In genomic region chr17:13746330-13746729, GRCm38 (mm10) we compare ENCODE assay signal across 20 mouse cellular contexts. TPM values are rescaled to one million over a fixed set of nuclear protein-coding genes. Genes with fewer than 3 reads are reported as not detected.
DNase-seq lines count a peak whose midpoint lies in the region; ATAC-seq lines count a peak whose summit lies in the region.
"Had no signal": no experiment of that assay in that cellular context is flagged by ENCODE, and none has a peak within 500 bp of the region (broad histone marks: within the 10 kb centered on the region; RNA-seq: fewer than 3 reads in every experiment).

No protein-coding gene starts in this region.

- H3K27me3 ChIP-seq in heart, embryonic 16.5 days (ENCODE audit: control insufficient read depth, insufficient read depth, low read length) = no peaks in the 10 kb centered on the region
- H3K27me3 ChIP-seq: forebrain, embryonic 13.5 days; hindbrain, embryonic 15.5 days; stomach, embryonic 15.5 days had no signal

- WGBS in heart, embryonic 16.5 days = 66% methylated on average over 6 of the region's 6 CpGs

- ATAC-seq in heart, embryonic 16.5 days (replicated peaks; ENCODE audit: extremely low read depth, insufficient read depth, low FRiP score) = no peak
- peak; percentile 90 for ATAC-seq in common myeloid progenitor, adult 5-6 weeks (replicated peaks; ENCODE audit: low read depth, poor library complexity, severe bottlenecking)
- ATAC-seq in megakaryocyte progenitor cell, adult 5-6 weeks (replicated peaks; ENCODE audit: poor library complexity) = peak; percentile 81
- ATAC-seq: forebrain, embryonic 13.5 days had no signal

- intact Hi-C loops in heart, postnatal 36 days (cut with DNase I) = no loop called here

- peaks cover 40% of the 10 kb centered on the region for H3K4me1 ChIP-seq in heart, embryonic 16.5 days (ENCODE audit: control insufficient read depth, insufficient read depth, low read length)

- 0 out of 2 replicates have a peak overlapping the region, but pooled peaks have one; percentile 14 for H3K27ac ChIP-seq in heart, embryonic 16.5 days (ENCODE audit: low read length)
- H3K27ac ChIP-seq: forebrain, embryonic 13.5 days; hindbrain, embryonic 15.5 days; layer of hippocampus, adult 2 months; midbrain, embryonic 10.5 days had no signal

- H3K9ac ChIP-seq in heart, embryonic 16.5 days (ENCODE audit: low read length) = no peak overlapping the region
- H3K9ac ChIP-seq: forebrain, embryonic 13.5 days; hindbrain, embryonic 15.5 days; stomach, embryonic 15.5 days had no signal

- H3K4me3 ChIP-seq in heart, embryonic 16.5 days (ENCODE audit: low read length) = no peak overlapping the region
- H3K4me3 ChIP-seq: forebrain, embryonic 13.5 days; hindbrain, embryonic 15.5 days; layer of hippocampus, adult 2 months; midbrain, embryonic 10.5 days; stomach, embryonic 15.5 days had no signal

- no peaks in the 10 kb centered on the region for H3K36me3 ChIP-seq in heart, embryonic 16.5 days (ENCODE audit: control insufficient read depth, insufficient read depth)
- H3K36me3 ChIP-seq: hindbrain, embryonic 15.5 days; midbrain, embryonic 10.5 days; stomach, embryonic 15.5 days had no signal

- no peak overlapping the region for H3K4me2 ChIP-seq in heart, embryonic 16.5 days (ENCODE audit: low read depth, low read length)
- H3K4me2 ChIP-seq: forebrain, embryonic 13.5 days; hindbrain, embryonic 15.5 days; stomach, embryonic 15.5 days had no signal

- no peak for DNase-seq in heart, postnatal 36 days
- peak; percentile 58 for DNase-seq in lung, postnatal 36 days
- no peak for DNase-seq in lung, postnatal 25 days (ENCODE audit: low spot score)
- DNase-seq in cerebellum, adult 11 months = no peak
- DNase-seq: cerebellum, adult 2 months; cerebellum, postnatal 36 days; gastrocnemius, postnatal 10 days; heart, postnatal 14 days; kidney, adult 11 months; kidney, postnatal 10 days; liver; right cerebral cortex, postnatal 25 days had no signal

- no peaks in the 10 kb centered on the region for H3K9me3 ChIP-seq in heart, embryonic 16.5 days (replicated peaks; ENCODE audit: control insufficient read depth, low read length)
- H3K9me3 ChIP-seq: forebrain, embryonic 13.5 days; hindbrain, embryonic 15.5 days; midbrain, embryonic 10.5 days; stomach, embryonic 15.5 days had no signal

RNA-seq across cellular contexts. Expression of gene Afdn, which starts 14.0 kb away (rescaled TPM):
- 40.4 and 49.9 TPM in 2 replicates for polyA plus RNA-seq in heart, embryonic 16.5 days (2015; fragmentation: Nextera tagmentation; extraction: Ambion mirVana)
- 100 to 1,000 TPM in 1 of 2 experiments, 10 to 100 TPM in 1; 86.4 to 102 TPM for total RNA-seq in heart, postnatal 36 days (2021)
- total RNA-seq in common myeloid progenitor, adult 5-6 weeks (2017) = 15.2 and 16.3 TPM in 2 replicates
- total RNA-seq in megakaryocyte progenitor cell, adult 5-6 weeks (2015) = 2.5 and 3.7 TPM in 2 replicates
- total RNA-seq in megakaryocyte progenitor cell, adult 5-6 weeks (2017) = 2.6 and 5.6 TPM in 2 replicates

RNA-seq across cellular contexts. Expression of gene Tcte2, which starts 15.3 kb away (rescaled TPM):
- polyA plus RNA-seq in heart, embryonic 16.5 days (2015; fragmentation: Nextera tagmentation; extraction: Ambion mirVana) = 2.9 and 3.3 TPM in 2 replicates
- total RNA-seq in heart, postnatal 36 days (2021) = 1 to 10 TPM; 4.1 to 6.4 TPM
- total RNA-seq in common myeloid progenitor, adult 5-6 weeks (2017) = not detected in 2 replicates
- 1.0 TPM in 1 of 2 replicates, not detected in the other for total RNA-seq in megakaryocyte progenitor cell, adult 5-6 weeks (2015)
- not detected in 2 replicates for total RNA-seq in megakaryocyte progenitor cell, adult 5-6 weeks (2017)
